In genomic region chr12:4719762-4720754, GRCm38 (mm10) we compare ENCODE assay signal across 9 mouse cellular contexts. TPM values are rescaled to one million over a fixed set of nuclear protein-coding genes. Genes with fewer than 3 reads are reported as not detected.
DNase-seq lines count a peak whose midpoint lies in the region; ATAC-seq lines count a peak whose summit lies in the region.
"Had no signal": no experiment of that assay in that cellular context is flagged by ENCODE, and none has a peak within 500 bp of the region (broad histone marks: within the 10 kb centered on the region; RNA-seq: fewer than 3 reads in every experiment).

No protein-coding gene starts in this region.

- ATAC-seq in heart, embryonic 11.5 days (replicated peaks; ENCODE audit: insufficient number of reproducible peaks, low FRiP score, low TSS enrichment) = 0 out of 2 replicates have a peak, but pooled peaks have one; percentile 48
- ATAC-seq in liver, embryonic 12.5 days = peak; percentile 74

- H3K4me2 ChIP-seq in heart, embryonic 11.5 days = peak overlapping the region; percentile 37
- peak overlapping the region; percentile 66 for H3K4me2 ChIP-seq in liver, embryonic 12.5 days

- H3K9me3 ChIP-seq in heart, embryonic 11.5 days (replicated peaks; ENCODE audit: control insufficient read depth, low read length) = no peaks in the 10 kb centered on the region
- H3K9me3 ChIP-seq in liver, embryonic 12.5 days (replicated peaks) = no peaks in the 10 kb centered on the region

- no peak overlapping the region for H3K9ac ChIP-seq in heart, embryonic 11.5 days (ENCODE audit: low read depth, low read length)
- H3K9ac ChIP-seq in liver, embryonic 12.5 days = peak overlapping the region; percentile 45

- H3K4me3 ChIP-seq in heart, embryonic 11.5 days (ENCODE audit: low read depth, low read length) = no peak overlapping the region
- H3K4me3 ChIP-seq in liver, embryonic 12.5 days = peak overlapping the region; percentile 46

- H3K27ac ChIP-seq in heart, embryonic 11.5 days (ENCODE audit: low read depth, low read length) = no peak overlapping the region
- H3K27ac ChIP-seq in liver, embryonic 12.5 days = peak overlapping the region; percentile 76

- no peaks in the 10 kb centered on the region for H3K27me3 ChIP-seq in heart, embryonic 11.5 days (ENCODE audit: control insufficient read depth, insufficient read depth, low read length)
- 0 out of 2 replicates have a peak, but pooled peaks cover 3% of the 10 kb centered on the region for H3K27me3 ChIP-seq in liver, embryonic 12.5 days (replicated peaks)

- H3K4me1 ChIP-seq in heart, embryonic 11.5 days (ENCODE audit: control insufficient read depth, insufficient read depth, low read length) = peaks cover 15% of the 10 kb centered on the region
- peaks cover 56% of the 10 kb centered on the region for H3K4me1 ChIP-seq in liver, embryonic 12.5 days

- DNase-seq in heart, adult 18-20 months = no peak
- DNase-seq in B cell, adult 2 months = peak; percentile 12 to 13
- peak; percentile 71 for DNase-seq in WW6 (ENCODE audit: low read depth, low spot score)
- DNase-seq in gastrocnemius, adult 18-20 months (ENCODE audit: low spot score) = no peak
- DNase-seq in left cerebral cortex, postnatal 4 days = no peak
- DNase-seq in layer of hippocampus, postnatal 36 days = no peak

- H3K36me3 ChIP-seq in heart, embryonic 11.5 days (ENCODE audit: control insufficient read depth, insufficient read depth, low read length) = 0 out of 2 replicates have a peak, but pooled peaks cover 2% of the 10 kb centered on the region
- no peaks in the 10 kb centered on the region for H3K36me3 ChIP-seq in liver, embryonic 12.5 days

- intact Hi-C loops in left cerebral cortex, postnatal 4 days (cut with DNase I) = no loop called here

- WGBS in heart, embryonic 11.5 days (ENCODE audit: insufficient replicate concordance) = 64% methylated on average over 17 of the region's 17 CpGs
- 43% methylated on average over 17 of the region's 17 CpGs for WGBS in liver, embryonic 12.5 days (ENCODE audit: insufficient replicate concordance)

RNA-seq across cellular contexts. Expression of gene Fam228a, which starts 18.2 kb away (rescaled TPM):
- 0.26 and 0.28 TPM in 2 replicates for polyA plus RNA-seq in heart, embryonic 11.5 days (2014; fragmentation: Nextera tagmentation; extraction: Ambion mirVana)
- under 1 TPM; 0.15 to 0.23 TPM for total RNA-seq in heart, adult 18-20 months (2021)
- polyA plus RNA-seq in liver, embryonic 12.5 days (2016; fragmentation: Nextera tagmentation; extraction: Ambion mirVana) = 0.20 TPM in 1 of 2 replicates, not detected in the other
- total RNA-seq in gastrocnemius, adult 18-20 months (2021) = under 1 TPM; 0.12 to 0.25 TPM
- total RNA-seq in left cerebral cortex, postnatal 4 days (2021) = 1 to 10 TPM; 2.3 to 2.7 TPM
- 1 to 10 TPM; 2.2 to 4.1 TPM for total RNA-seq in layer of hippocampus, postnatal 36 days (2021)

RNA-seq across cellular contexts. Expression of gene Pfn4, which starts 48.8 kb away (rescaled TPM):
- polyA plus RNA-seq in heart, embryonic 11.5 days (2014; fragmentation: Nextera tagmentation; extraction: Ambion mirVana) = 2.9 and 3.3 TPM in 2 replicates
- 1 to 10 TPM; 4.1 to 4.2 TPM for total RNA-seq in heart, adult 18-20 months (2021)
- 1.7 and 1.8 TPM in 2 replicates for polyA plus RNA-seq in liver, embryonic 12.5 days (2016; fragmentation: Nextera tagmentation; extraction: Ambion mirVana)
- 1 to 10 TPM; 1.4 to 2.3 TPM for total RNA-seq in gastrocnemius, adult 18-20 months (2021)
- total RNA-seq in left cerebral cortex, postnatal 4 days (2021) = 10 to 100 TPM in 1 of 2 experiments, 1 to 10 TPM in 1; 9.6 to 10.6 TPM
- total RNA-seq in layer of hippocampus, postnatal 36 days (2021) = 10 to 100 TPM; 10.3 to 10.6 TPM
- total RNA-seq: neutrophil, adult 5-6 weeks had no signal

RNA-seq across cellular contexts. Expression of gene Fam228b, which starts 49.0 kb away (rescaled TPM):
- polyA plus RNA-seq in heart, embryonic 11.5 days (2014; fragmentation: Nextera tagmentation; extraction: Ambion mirVana) = 1.1 and 2.6 TPM in 2 replicates
- total RNA-seq in heart, adult 18-20 months (2021) = 1 to 10 TPM; 3.1 to 3.4 TPM
- polyA plus RNA-seq in liver, embryonic 12.5 days (2016; fragmentation: Nextera tagmentation; extraction: Ambion mirVana) = 0.93 and 2.6 TPM in 2 replicates
- 1 to 10 TPM; 7.8 to 8.8 TPM for total RNA-seq in gastrocnemius, adult 18-20 months (2021)
- total RNA-seq in left cerebral cortex, postnatal 4 days (2021) = 10 to 100 TPM; 16.0 to 21.1 TPM
- 10 to 100 TPM; 17.5 to 25.6 TPM for total RNA-seq in layer of hippocampus, postnatal 36 days (2021)

Comparison
In these comparisons a context has a peak if more than half of its experiments do, and no peak if none do; other contexts are left out.
1. DNase-seq: peak in B cell, adult 2 months (2 of 2) and WW6 (single experiment); none in heart, adult 18-20 months (0 of 2), gastrocnemius, adult 18-20 months (single experiment), left cerebral cortex, postnatal 4 days (single experiment) and layer of hippocampus, postnatal 36 days (0 of 2).